Mouse (Mus musculus) lung, postnatal 14 days (tissue): ENCODE data around the gene Ocln.
A peak's percentile ranks its signal among the peaks of the same experiment; 100 is the strongest.
"Not testable (repeated sequence)": the region's sequence is repeated elsewhere in the genome, so short reads cannot be mapped to it uniquely, and the experiment has no call there.

ENCODE experiments used
- DNase-seq: peaks from one replicate; pipeline ENCODE4 v3.0.0; 2021

Gene Ocln

DNA sequence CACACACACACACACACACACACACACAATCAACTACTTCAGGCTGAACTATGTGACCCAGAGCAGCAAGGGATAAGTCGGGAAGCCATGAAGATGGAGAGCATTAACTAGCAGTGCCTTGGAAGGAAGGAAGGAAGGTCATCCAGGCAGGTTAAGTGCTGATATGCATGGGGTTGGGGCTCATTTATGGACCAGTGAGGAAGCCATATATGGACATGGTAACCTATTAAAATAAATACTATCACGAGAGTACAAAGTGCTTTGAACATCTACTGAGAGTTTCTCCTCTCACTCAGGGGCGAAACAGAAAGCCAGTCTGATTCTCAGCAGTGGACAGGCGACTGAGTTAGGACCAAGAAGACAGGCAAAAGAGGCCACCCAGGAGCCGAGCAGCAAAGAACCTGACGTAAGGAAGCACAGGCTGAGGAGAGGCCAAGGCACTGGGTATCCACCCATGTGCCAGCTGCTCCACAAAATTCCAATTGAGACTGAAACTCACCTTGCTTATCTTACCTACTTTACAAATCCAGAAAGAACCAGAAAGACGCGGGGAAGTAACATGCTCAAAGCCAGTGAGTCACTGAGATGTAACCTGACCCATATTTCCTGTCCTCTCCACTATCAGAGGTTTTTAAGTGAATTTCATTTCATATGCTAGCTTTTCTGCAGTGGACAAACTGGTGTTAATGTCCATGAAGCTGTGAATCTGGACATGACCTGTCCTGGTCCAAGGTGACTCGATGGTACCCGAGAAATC is 9.3 kb downstream of the Ocln start:
- DNase-seq, result no peak

DNA sequence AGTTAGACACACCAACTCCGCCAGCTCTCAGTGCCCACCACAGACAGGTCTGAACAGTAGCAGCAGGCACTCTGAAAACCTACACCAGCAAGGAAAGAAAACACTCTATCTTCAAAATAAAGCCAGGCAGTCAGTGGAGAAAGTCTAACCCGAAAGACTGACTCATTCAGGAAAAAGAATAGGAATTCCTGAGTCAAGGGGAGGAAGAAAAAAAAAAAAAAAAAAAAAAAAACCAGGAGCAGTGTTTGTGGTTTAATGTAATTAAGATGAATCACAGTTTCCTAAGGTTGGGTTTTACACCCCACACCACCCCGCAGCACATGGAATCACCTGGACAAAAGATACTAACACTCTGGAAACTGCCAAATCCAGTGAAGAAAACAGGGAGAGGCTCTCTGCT is 16.4 kb downstream of the Ocln start:
- DNase-seq, result no peak

DNA sequence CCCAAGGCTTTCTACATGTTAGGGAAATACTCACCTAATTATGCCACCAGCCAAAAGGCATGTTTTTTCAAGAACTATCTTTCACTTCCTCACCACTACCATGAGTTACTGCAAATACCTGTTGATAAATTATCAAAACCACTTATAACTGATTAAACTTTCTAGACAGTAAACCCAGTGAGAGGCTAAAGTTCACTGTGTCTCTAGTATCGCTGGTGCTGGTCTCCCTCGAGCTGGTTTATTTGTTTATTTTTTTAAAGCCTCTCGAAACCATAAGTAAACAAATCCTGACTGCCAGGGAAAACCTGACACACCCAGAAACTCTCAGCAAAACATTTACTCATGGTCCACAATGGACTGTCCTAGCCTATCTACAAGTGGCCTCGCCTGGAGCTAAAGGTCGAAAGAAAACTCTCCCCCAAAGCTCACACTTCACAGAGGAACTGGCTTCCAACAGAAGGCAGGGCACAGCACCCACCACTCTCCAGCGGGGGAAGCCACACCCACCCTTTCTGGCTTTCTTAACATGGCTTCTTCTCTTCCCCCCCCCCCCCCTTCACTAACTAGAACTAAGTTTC is 19.6 kb downstream of the Ocln start:
- DNase-seq, result no peak

DNA sequence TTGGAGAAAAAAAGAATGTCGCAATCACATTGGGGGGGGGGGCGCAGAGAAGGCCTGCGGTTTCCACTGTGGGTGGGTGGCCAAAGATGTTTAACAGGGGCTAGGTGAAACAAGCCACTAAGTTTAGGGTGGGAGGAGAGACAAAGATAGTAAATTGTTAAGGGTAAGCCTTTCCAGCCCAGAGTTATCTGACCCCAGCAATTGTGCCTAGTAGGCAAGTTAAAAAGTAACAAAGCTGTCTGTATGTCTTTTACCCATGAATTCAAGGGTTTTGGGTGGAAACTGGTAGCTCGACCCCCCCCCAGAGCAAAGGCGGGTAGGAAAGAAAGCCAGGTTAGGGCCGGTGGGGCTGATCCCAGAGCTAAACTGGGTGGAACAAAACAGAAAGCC is 25.9 kb downstream of the Ocln start:
- no peak for DNase-seq

DNA sequence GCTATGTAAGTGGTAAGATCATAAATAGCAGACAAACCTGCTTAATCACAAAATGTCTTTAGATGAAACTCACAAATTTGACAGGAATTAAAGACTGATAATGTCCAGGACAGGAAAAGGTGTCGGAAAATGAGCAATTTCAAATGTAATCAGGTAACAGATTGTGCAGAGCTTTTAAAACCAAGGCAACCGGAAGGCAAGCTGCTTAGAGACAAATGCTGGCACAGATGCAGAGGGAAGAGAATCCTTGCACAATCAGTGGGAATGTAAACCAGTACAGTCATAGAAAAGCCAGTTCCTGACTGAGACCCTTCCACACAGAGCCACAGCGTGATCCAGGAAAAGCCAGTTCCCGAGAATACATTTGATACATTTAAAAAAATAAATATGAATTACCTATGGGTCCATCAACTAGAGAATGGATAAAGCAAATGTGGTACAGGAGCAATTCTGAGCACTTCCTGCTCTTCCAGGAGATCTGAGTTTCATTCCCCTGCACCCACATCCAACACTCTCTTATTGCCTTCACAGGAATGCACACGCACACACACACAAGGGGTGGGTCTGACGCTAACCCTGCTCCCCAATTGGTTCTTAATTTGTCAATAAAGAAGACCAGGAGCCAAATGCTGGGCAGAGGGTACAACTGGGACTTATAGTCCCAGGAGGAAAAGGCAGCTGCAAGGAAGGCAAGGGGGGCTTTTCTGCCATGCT is 26.4 kb downstream of the Ocln start:
- no peak for DNase-seq

DNA sequence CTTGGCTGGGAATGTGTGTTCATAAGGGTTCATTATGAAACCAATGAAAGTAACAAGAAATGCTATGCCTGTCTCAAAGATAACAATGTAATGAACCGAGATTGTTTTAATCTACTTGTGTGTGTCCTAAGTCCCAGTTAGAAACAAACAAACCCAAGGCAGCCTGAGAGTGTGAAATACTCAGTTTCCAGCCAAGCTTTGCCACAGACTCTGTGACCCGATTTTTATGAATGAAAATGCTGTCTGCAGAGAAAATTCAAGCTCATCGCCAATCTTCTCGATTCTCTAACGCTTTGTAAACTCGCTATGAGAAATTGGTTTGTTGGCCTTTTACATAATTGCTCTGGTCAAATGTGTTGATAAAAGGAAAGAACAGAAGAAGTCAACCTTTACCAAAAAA is 27.6 kb downstream of the Ocln start:
- no peak for DNase-seq

DNA sequence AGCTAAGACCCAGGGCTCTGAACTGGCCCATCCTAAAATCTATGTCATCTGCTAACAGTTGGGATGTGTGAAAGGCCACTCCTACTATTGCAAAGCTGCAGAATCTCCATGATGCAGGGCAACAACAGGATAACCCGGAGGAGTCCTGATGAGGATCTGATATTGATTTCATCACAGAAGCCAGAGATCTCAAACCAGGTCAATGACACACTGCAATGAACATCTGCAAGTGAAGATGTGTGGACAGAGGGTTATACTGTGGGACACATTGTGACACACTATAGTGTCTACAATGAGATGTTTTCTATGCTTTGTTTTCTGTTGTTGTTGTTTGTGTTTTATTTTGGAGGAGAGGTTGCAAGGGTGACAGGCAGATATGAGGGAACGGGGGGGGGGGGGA is 28.8 kb downstream of the Ocln start:
- no peak for DNase-seq

DNA sequence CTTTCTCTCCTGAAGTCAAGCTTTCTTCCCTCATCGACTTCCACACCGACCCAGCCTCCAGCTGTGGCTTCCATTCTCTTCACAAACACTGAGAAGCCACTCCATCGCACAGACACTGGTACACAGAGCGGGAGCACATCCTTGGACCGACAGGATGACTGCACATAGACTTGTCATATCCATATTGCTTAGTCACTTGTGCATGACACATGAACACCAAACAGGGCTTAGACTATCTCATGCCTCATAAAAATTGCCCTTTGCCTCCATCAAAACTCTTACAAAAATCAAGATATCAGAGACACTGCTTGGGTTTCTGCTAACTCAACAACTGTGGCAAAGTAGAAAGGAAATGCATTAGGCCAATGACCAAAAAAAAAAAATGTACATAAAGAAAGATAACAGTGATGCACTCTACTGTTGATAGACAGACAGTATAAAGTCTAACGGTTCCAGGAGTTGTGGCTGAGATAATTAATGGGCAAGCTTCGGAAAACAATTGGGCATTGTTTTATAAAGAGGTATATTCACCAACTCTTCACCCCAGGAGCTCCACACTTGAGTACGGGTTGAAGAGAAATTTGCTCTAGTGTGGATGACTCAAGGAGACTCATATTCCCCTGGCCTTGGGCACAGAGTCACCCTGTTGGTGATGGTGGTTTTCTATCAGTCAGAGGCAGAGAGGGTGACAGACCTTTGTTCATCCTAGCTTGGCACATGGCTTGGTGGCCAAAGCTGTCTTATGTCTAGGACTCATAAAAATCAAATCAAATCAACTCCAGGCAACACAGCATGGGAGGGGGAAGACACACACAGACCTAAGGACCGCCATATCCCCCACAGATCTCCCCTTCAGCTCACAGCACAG is 30.6 kb downstream of the Ocln start:
- no peak for DNase-seq

DNA sequence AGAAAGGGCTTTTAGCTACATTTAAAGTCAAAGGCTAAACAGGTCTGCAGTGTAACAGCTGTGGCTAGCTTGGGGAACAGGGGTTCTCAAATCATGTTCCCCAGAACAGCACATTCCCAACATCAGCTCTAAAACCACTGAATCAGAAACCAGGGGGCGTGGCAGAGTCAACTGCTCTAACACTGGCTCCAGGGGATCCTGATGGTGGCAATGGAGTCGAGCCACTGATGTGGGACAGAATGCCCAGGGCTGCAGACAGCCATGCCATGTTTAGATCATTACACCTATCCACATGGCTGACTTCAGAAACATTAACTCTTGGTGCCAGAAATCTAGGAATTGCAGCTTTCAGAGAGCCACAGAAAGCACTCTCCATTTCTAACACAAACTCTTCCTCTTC is 33.4 kb downstream of the Ocln start:
- DNase-seq, result no peak

DNA sequence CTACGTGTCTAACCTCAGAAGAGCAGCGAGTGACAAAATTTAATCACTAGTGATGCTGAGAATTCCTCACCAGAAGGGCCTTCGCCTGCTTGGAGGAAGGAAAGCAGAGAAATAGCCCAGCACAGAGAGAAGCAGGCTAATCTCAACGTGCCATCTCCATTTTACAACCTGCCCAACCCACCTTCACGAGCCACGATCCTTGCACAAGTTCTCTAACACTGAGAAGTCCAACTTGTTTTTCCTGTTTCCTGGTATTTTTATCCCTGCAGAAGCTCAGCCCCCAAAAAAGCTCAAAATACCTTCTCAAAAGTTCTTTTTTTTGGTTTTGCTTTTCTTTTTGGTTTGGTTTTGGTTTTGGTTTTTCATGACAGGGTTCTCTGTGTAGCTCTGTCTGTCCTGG is 34.3 kb downstream of the Ocln start:
- DNase-seq, result no peak

DNA sequence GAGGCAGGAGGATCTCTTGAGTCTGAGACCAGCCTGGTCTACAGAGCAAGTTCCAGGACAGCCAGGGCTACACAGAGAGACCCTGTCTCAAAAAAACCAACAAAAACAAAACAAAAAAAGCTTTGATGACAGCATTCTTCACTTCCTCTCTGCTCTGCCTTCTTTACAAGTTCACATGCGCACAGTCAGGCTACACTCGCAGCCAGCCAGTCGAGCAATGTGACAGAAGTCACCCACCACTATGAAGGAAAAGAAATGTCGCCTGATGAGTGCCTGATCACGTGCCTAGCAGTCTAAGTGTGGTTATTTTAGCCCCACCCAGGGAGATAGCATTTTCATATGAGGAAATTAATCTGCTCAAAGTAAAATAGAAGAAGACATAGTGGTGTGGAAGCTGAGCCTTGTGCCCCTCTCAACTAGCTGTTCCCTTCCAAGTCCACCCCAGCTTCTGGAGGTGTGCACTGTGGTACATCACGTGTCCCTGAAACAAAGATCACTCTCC is 34.8 kb downstream of the Ocln start:
- DNase-seq, result no peak

DNA sequence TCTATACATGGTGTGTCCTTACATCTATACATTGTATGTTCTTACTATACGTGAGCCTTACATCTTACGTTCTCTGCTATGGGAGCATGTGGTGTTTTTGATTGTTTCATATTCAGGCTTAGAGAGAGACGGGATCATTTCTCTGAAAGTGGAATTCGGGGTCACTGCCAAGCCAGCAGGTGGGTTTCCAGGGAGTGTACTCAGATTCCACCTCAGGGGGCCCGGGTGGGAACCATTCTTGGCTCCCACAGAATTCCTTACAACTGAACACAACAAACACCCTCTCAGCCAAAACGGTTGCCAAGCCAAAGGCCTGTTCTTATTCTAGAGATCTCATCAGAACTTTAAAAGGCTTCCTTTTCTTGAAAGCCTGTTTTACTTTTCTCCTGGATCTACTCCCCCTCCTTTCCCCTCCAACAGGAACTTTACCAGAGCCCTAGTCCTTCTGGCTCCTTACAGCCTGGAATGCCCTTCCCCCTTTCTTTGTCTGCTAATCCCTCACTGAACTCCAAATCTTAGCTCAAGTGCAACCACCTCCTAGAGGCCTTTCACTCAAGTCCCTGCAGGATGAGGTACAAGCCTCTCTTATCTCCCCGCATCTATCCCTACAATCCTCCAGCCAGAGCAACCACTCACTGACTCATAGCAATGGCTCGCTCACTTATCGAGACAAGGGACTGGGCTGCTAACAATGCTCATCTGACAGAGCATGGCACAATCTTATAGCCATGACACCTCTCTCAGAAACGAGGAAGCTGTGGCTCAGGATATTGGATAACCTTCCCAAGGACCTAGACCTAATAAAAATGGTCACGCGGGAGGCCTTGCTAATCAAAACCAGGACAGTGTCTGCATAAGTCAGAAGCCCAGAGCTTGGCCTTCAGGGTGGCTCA is 36.1 kb downstream of the Ocln start:
- no peak for DNase-seq

DNA sequence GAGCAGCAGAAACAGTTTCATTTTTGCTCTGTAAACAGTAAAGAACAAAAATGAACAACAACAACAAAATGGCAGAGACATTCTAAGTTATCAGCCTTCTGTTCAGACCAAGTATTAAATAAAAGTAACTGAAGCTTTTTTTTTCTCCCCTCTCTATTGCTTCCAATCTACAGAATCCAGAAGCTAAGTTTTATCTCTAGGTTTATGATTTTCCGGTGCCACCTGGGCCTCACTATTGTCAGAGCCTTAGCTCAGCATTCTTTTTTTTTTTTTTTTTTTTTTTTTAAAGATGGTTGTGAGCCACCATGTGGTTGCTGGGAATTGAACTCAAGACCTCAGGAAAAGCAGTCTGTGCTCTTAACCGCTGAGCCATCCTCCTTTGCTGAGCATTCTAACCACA is 39.7 kb downstream of the Ocln start:
- no peak for DNase-seq

DNA sequence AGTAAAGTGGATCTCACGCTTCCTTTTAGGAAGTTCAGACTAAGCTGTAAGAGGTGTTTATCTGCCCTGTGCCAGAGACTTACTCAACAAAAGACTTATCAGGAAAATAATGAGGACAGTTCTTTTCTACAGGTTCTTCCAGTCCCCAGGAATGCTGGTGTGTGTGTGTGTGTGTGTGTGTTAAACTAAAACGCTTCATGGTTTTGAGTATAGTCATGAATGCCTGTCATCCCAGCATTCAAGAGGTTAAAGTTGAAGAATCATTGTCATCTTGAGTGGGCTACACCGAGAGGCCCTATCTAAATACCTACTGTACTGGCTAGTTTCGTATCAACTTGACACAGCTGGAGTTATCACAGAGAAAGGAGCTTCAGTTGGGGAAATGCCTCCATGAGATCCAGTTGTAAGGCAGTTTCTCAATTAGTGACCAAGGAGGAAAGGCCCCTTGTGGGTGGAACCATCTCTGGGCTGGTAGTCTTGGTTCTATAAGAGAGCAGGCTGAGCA is 40.6 kb downstream of the Ocln start:
- no peak for DNase-seq

DNA sequence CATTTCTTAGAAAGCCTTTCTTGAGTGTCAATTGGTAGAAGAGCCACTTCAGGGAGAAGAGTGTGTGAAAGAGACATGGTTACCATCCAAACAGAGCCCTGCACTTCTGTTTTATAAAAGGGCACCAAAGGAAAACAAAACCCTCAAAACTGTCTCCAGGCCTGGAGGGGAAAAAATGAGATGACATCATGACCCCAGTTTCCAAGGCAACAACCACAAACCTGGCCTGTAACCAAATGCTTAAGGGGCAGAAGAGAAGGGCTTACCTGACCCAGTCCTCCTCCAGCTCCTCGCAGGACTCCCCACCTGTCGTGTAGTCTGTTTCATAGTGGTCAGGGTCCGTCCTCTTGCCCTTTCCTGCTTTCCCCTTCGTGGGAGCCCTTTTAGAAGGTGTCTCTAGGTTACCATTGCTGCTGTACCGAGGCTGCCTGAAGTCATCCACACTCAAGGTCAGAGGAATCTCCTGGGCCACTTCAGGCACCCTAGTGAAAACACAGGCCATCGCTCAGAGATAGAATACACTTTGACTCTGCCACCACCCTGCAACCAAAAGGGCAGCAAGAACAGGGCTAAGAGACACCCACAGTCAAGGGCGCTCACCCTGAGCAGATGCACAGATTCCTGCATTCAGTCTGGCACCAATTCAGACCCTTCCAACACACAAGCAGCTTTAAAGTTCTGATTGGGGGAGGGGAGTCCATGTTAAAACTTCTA is 41.2 kb downstream of the Ocln start:
- peak; percentile 36 for DNase-seq

DNA sequence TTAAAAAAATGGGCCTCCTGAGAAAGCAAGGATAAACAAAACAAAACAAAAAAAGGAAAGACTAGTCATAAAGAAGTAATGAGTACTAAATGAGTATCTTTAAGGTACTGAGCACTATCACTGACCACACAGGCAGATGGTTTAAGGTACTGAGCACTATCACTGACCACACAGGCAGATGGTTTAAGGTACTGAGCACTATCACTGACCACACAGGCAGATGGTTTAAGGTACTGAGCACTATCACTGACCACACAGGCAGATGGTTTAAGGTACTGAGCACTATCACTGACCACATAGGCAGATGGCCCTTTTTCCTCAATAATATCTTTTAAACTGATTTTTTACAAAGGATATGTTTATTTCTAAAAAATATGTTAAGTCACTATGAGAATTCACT is 52.9 kb downstream of the Ocln start:
- not testable (repeated sequence) for DNase-seq

DNA sequence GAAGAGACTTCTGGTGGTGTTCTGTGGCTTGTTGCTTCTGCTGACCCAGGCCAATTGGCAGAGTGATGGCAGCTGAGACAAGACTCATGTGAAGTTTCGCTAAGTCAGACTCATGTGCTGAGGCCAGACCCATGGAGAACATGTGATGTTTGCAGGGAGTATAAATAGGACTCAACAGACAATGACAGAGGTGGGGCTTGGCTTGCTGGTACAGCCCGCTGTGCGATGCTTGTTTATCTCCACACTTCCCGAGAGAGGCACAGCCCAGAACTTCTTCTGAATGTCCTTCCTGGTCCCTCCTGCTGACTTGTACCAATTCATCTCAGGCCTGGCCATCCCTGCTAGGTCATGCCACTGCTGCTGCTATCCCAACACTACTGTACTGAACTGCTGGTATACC is 57.2 kb downstream of the Ocln start:
- peak; percentile 52 for DNase-seq

DNA sequence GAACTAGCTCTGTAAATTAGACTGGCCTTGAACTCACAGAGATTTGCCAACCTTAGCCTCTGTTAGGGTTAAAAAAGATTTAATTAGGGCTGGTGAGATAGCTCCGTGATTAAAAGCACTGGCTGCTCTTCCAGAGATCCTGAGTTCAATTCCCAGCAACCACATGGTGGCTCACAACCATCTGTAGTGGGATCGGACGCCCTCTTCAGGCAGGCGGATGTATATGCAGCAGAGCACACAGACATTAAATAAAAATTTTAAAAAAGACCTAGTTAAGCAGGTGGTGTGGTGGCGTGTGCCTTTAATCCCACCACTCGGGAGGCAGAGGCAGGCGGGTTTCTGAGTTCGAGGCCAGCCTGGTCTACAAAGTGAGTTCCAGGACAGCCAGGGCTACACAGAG is 58.1 kb downstream of the Ocln start:
- not testable (repeated sequence) for DNase-seq

DNA sequence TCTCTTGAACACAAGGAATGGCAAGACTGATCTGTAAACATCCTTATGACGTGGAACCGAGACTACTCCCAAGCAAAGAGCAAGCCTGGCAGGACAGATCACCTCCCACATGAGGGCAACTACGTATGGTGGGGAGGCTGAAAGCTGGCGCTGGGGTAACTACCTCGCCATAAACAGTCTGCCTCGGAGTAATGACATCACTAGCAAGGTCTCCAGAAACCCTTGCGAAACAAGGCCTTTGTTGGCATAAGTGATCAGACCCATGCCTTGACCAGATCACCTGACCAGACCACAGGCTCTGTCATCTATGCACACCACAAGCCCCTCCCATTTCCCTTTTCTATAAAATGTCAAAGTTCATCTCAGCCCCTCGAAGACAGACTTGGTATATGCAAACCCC is 59.2 kb downstream of the Ocln start:
- DNase-seq, result no peak

DNA sequence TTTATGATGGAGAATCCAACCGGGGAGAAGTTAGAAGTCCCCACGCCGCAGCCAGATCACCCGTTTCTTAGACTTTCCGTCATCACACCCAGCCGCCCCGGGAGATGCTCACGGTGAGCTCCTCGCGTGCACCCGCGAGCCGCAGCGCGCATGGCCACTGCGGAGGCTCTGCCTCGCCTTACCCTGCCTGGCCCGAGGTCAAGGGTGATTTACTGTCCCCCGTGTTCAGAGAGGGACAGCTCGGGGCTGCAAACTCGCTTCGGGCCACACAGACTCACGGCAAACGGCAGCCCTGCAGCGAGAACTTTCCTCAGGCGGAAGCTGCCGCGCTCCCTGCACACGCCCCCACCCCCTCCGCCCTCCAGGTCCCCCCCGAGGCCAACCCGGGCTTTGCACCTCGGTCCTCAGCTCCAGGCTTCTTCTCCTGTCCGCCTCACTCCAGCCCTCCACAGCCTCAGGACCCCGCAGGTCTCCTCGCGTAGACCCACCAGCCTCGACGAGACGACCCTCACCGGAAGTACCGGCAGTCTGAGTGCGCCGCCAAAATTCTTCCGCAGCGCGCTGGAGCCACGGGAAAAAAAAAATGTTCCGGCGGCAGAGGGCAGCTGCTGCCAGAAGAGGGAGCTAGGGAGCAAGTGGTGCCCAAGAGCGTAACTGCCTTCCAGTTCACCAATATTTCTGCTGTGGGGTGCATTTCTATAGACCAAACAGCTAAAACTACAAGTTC is 60.3 kb downstream of the Ocln start, which contains the start of gene Gtf2h2:
Gene Gtf2h2, minus strand, starts transcription at position 519 of the 727 bp plus-strand sequence.
- peak; percentile 91 for DNase-seq
